Mouse (Mus musculus): ENCODE results near the gene Slco1b2.
"Not testable (repeated sequence)": the region's sequence is repeated elsewhere in the genome, so short reads cannot be mapped to it uniquely, and the experiment has no call there.

The Slco1b2 gene

GRCm38 (mm10) chr6:141629291-141629690, at the start of gene Slco1b2:
TSS of gene Slco1b2 (plus strand) at chr6:141629518.
- DNase-seq: no peak

GRCm38 (mm10) chr6:141584791-141585403, 44.4 kb upstream of the Slco1b2 start:
- no peak for DNase-seq

GRCm38 (mm10) chr6:141590002-141590401, 39.3 kb upstream of the Slco1b2 start:
- no peak for DNase-seq

GRCm38 (mm10) chr6:141590598-141591200, 38.6 kb upstream of the Slco1b2 start:
- not testable (repeated sequence) for DNase-seq

- no peak for DNase-seq
These were observed 33.2 kb upstream of the Slco1b2 start for GRCm38 (mm10) chr6:141596081-141596480.

GRCm38 (mm10) chr6:141597037-141597436, 32.3 kb upstream of the Slco1b2 start:
- no peak for DNase-seq

GRCm38 (mm10) chr6:141600940-141601339, 28.4 kb upstream of the Slco1b2 start:
- no peak for DNase-seq

- DNase-seq: no peak
These were observed 18.5 kb upstream of the Slco1b2 start for GRCm38 (mm10) chr6:141610702-141611260.

GRCm38 (mm10) chr6:141614017-141614416, 15.3 kb upstream of the Slco1b2 start:
- no peak for DNase-seq

GRCm38 (mm10) chr6:141615348-141615747, 14.0 kb upstream of the Slco1b2 start:
- DNase-seq: no peak

- no peak for DNase-seq
These were observed 3.6 kb downstream of the Slco1b2 start for GRCm38 (mm10) chr6:141632935-141633334.

- DNase-seq: no peak
These were observed 5.9 kb downstream of the Slco1b2 start for GRCm38 (mm10) chr6:141635250-141635649.

GRCm38 (mm10) chr6:141640639-141641038, 11.3 kb downstream of the Slco1b2 start:
- DNase-seq: no peak

- no peak for DNase-seq
These were observed 57.7 kb downstream of the Slco1b2 start for GRCm38 (mm10) chr6:141687008-141687407.

- DNase-seq: no peak
These were observed 61.9 kb downstream of the Slco1b2 start for GRCm38 (mm10) chr6:141691246-141691645.
